Mouse (Mus musculus): ENCODE data around the gene Nav3.

- no peak for TF ChIP-seq EP300 (optimal IDR thresholded peaks at IDR 0.05)
- no peak for TF ChIP-seq CTCF (IDR thresholded peaks at IDR 0.05; ENCODE audit: low read depth)
These were observed 597.4 kb downstream of the Nav3 start for GRCm38 (mm10) chr10:109858568-109858967.
